Mouse (Mus musculus) forebrain, embryonic 14.5 days (tissue): ENCODE results near the gene Slc47a2. TPM values are rescaled to one million over a fixed set of nuclear protein-coding genes. Genes with fewer than 3 reads are reported as not detected.

Experiments
- ATAC-seq: fragments of 200-750 bp; cut with Nextera tagmentation; 2 replicates; pipeline ENCODE4 v1.8.0; 2017; ENCODE audit warnings: mild to moderate bottlenecking, moderate library complexity
- DNase-seq: peaks from one replicate; pipeline ENCODE4 v3.0.0-alpha.2; 2015; ENCODE audit warnings: low spot score
- H3K27ac ChIP-seq: fragments of 300-500 bp; sonication (generic); 2 replicates; pipeline ENCODE4 v1.5.1; 2014; ENCODE audit warnings: low read depth, mild to moderate bottlenecking, control low read depth, low read length, moderate library complexity
- H3K27me3 ChIP-seq: fragments of 300-500 bp; sonication (generic); replicated peaks from 2 replicates; pipeline ENCODE4 v1.6.1; 2014; ENCODE audit warnings: low read length, control low read depth, mixed read lengths; ENCODE audit not compliant: control insufficient read depth, insufficient read depth
- H3K36me3 ChIP-seq: fragments of 300-500 bp; sonication (generic); 2 replicates; pipeline ENCODE4 v1.6.1; 2014; ENCODE audit warnings: low read length, control low read depth; ENCODE audit not compliant: control insufficient read depth, insufficient read depth
- H3K4me1 ChIP-seq: fragments of 300-500 bp; sonication (generic); 2 replicates; pipeline ENCODE4 v1.6.1; 2014; ENCODE audit warnings: antibody characterized with exemption, low read length, control low read depth; ENCODE audit not compliant: control insufficient read depth, insufficient read depth
- H3K4me2 ChIP-seq: fragments of 300-500 bp; sonication (generic); 2 replicates; pipeline ENCODE4 v1.6.1; 2014; ENCODE audit warnings: mild to moderate bottlenecking, control low read depth, low read length
- H3K4me3 ChIP-seq: fragments of 300-500 bp; sonication (generic); 2 replicates; pipeline ENCODE4 v1.5.1; 2014; ENCODE audit warnings: low read depth, low read length, control low read depth
- H3K9ac ChIP-seq: fragments of 300-500 bp; sonication (generic); 2 replicates; pipeline ENCODE4 v1.6.1; 2014; ENCODE audit warnings: mild to moderate bottlenecking, low read length, control low read depth, moderate library complexity
- H3K9me3 ChIP-seq: fragments of 300-500 bp; sonication (generic); replicated peaks from 2 replicates; pipeline ENCODE4 v1.6.1; 2016; ENCODE audit warnings: low read length, control low read depth, mixed read lengths; ENCODE audit not compliant: control insufficient read depth
- WGBS: fragments of 180-500 bp; shearing (Covaris S2); extraction: QIAGEN DNeasy Blood & Tissue Kit; methylation state at CpG from one replicate; pipeline ENCODE4 v1.1.7; 2014; 5-methylcytosine and 5-hydroxymethylcytosine counted together
- polyA plus RNA-seq: library from polyadenylated mRNA; unstranded; fragments of >200 nt; fragmentation: Nextera tagmentation; extraction: Ambion mirVana; gene quantifications from 2 replicates; pipeline ENCODE4 v1.2.1, GENCODE M21; 2014

The Slc47a2 gene
- polyA plus RNA-seq, 1 experiment from 2014 or later: not detected

GRCm38 (mm10) chr11:61268626-61269349 lies 73.9 kb downstream of the Slc47a2 start:
- Histone ChIP-seq H3K4me2 (no peak overlapping the region), H3K9me3 (no peaks in the 10 kb centered on the region), H3K27ac (no peak overlapping the region), H3K4me1 (no peaks in the 10 kb centered on the region; the same call in 1 of the 2 replicates), H3K36me3 (peaks cover 4% of the 10 kb centered on the region; the same call in 1 of the 2 replicates), H3K4me3 (no peak overlapping the region), H3K27me3 (0 out of 2 replicates have a peak, but pooled peaks cover 8% of the 10 kb centered on the region), H3K9ac (no peak overlapping the region)
- no peak for DNase-seq
- ATAC-seq: no peak
- 92% methylated on average over 6 of the region's 6 CpGs for WGBS

- H3K27ac ChIP-seq: peak within 1 kb of the TSS; percentile 90
- no peaks in the 10 kb centered on the region for H3K9me3 ChIP-seq
- peaks cover 14% of the 10 kb centered on the region for H3K36me3 ChIP-seq
- peak; percentile 100 for ATAC-seq
- H3K9ac ChIP-seq: peak within 1 kb of the TSS; percentile 89
- H3K27me3 ChIP-seq: 0 out of 2 replicates have a peak, but pooled peaks cover 8% of the 10 kb centered on the region
- H3K4me3 ChIP-seq: peak within 1 kb of the TSS; percentile 69
- peak within 1 kb of the TSS; percentile 72 for H3K4me2 ChIP-seq
- no peaks in the 10 kb centered on the region; the same call in 1 of the 2 replicates for H3K4me1 ChIP-seq
- peak; percentile 97 for DNase-seq
- under 1% methylated on average over 58 of the region's 58 CpGs for WGBS
These were observed 75.8 kb downstream of the Slc47a2 start, which contains the start of gene Aldh3a2 for GRCm38 (mm10) chr11:61266551-61267533. Gene Aldh3a2, minus strand, starts transcription at chr11:61267464.

- peaks cover 35% of the 10 kb centered on the region for H3K36me3 ChIP-seq
- H3K4me3 ChIP-seq: no peak overlapping the region
- H3K27ac ChIP-seq: no peak overlapping the region
- H3K27me3 ChIP-seq: 0 out of 2 replicates have a peak, but pooled peaks cover 2% of the 10 kb centered on the region
- 98% methylated on average over 1 of the region's 1 CpGs for WGBS
- H3K4me2 ChIP-seq: no peak overlapping the region
- no peaks in the 10 kb centered on the region for H3K9me3 ChIP-seq
- DNase-seq: no peak
- no peak overlapping the region for H3K9ac ChIP-seq
- H3K4me1 ChIP-seq: no peaks in the 10 kb centered on the region; the same call in 1 of the 2 replicates
- ATAC-seq: no peak
These were observed 78.8 kb downstream of the Slc47a2 start for GRCm38 (mm10) chr11:61263841-61264240.

- ATAC-seq (no peak), DNase-seq (no peak)
- Histone ChIP-seq H3K27me3 (no peaks in the 10 kb centered on the region), H3K4me1 (no peaks in the 10 kb centered on the region; the same call in 1 of the 2 replicates), H3K4me2 (no peak overlapping the region), H3K4me3 (no peak overlapping the region), H3K27ac (no peak overlapping the region), H3K9ac (no peak overlapping the region), H3K9me3 (no peaks in the 10 kb centered on the region), H3K36me3 (peaks cover 46% of the 10 kb centered on the region)
- WGBS: 92% methylated on average over 14 of the region's 14 CpGs
These were observed 80.1 kb downstream of the Slc47a2 start for GRCm38 (mm10) chr11:61262516-61262915.

- 89% methylated on average over 6 of the region's 6 CpGs for WGBS
- H3K36me3 ChIP-seq: peaks cover 74% of the 10 kb centered on the region
- H3K4me1 ChIP-seq: no peaks in the 10 kb centered on the region
These were observed 83.6 kb downstream of the Slc47a2 start for GRCm38 (mm10) chr11:61259106-61259505.

GRCm38 (mm10) chr11:61252807-61253206 lies 89.9 kb downstream of the Slc47a2 start:
- peaks cover 67% of the 10 kb centered on the region for H3K36me3 ChIP-seq
- no peak overlapping the region for H3K9ac ChIP-seq
- DNase-seq: no peak
- no peak for ATAC-seq
- no peaks in the 10 kb centered on the region for H3K27me3 ChIP-seq
- H3K9me3 ChIP-seq: no peaks in the 10 kb centered on the region
- H3K4me1 ChIP-seq: no peaks in the 10 kb centered on the region
- no peak overlapping the region for H3K27ac ChIP-seq
- no peak overlapping the region for H3K4me2 ChIP-seq
- no peak overlapping the region for H3K4me3 ChIP-seq
- 93% methylated on average over 12 of the region's 12 CpGs for WGBS

More at GRCm38 (mm10) chr11:61259106-61259505, 83.6 kb downstream of the Slc47a2 start:
- H3K4me2 ChIP-seq: no peak overlapping the region
- no peaks in the 10 kb centered on the region for H3K9me3 ChIP-seq
- no peak for ATAC-seq
- no peak overlapping the region for H3K27ac ChIP-seq
- H3K4me3 ChIP-seq: no peak overlapping the region
- no peak overlapping the region for H3K9ac ChIP-seq
- DNase-seq: no peak
- H3K27me3 ChIP-seq: no peaks in the 10 kb centered on the region

GRCm38 (mm10) chr11:61251741-61252140 lies 90.9 kb downstream of the Slc47a2 start:
- Histone ChIP-seq H3K27ac (no peak overlapping the region), H3K27me3 (no peaks in the 10 kb centered on the region), H3K9me3 (no peaks in the 10 kb centered on the region), H3K9ac (no peak overlapping the region), H3K36me3 (peaks cover 62% of the 10 kb centered on the region), H3K4me1 (no peaks in the 10 kb centered on the region), H3K4me3 (no peak overlapping the region), H3K4me2 (no peak overlapping the region)
- WGBS: 67% methylated on average over 10 of the region's 10 CpGs
- ATAC-seq (no peak), DNase-seq (no peak)
